Mouse (Mus musculus) forebrain, embryonic 15.5 days (tissue): ENCODE data around the gene Eps8l2. TPM values are rescaled to one million over a fixed set of nuclear protein-coding genes. Genes with fewer than 3 reads are reported as not detected.

Source experiments
- ATAC-seq: fragments of 200-750 bp; cut with Nextera tagmentation; replicated peaks from 2 replicates; pipeline ENCODE4 v1.8.0; 2017; ENCODE audit warnings: mild to moderate bottlenecking, moderate TSS enrichment, moderate library complexity
- H3K27ac ChIP-seq: fragments of 300-500 bp; sonication (generic); replicated peaks from 2 replicates; pipeline ENCODE4 v1.5.1; 2015; ENCODE audit warnings: mild to moderate bottlenecking, inconsistent platforms
- H3K27me3 ChIP-seq: fragments of 300-500 bp; sonication (generic); 2 replicates; pipeline ENCODE4 v1.6.1; 2015; ENCODE audit warnings: inconsistent platforms
- H3K36me3 ChIP-seq: fragments of 300-500 bp; sonication (generic); 2 replicates; pipeline ENCODE4 v1.6.1; 2015; ENCODE audit warnings: mild to moderate bottlenecking, inconsistent platforms
- H3K4me1 ChIP-seq: fragments of 300-500 bp; sonication (generic); 2 replicates; pipeline ENCODE4 v1.6.1; 2015; ENCODE audit warnings: inconsistent platforms
- H3K4me2 ChIP-seq: fragments of 300-500 bp; sonication (generic); replicated peaks from 2 replicates; pipeline ENCODE4 v1.6.1; 2015; ENCODE audit warnings: mild to moderate bottlenecking, inconsistent platforms
- H3K4me3 ChIP-seq: fragments of 300-500 bp; sonication (generic); 2 replicates; pipeline ENCODE4 v1.5.1; 2015; ENCODE audit warnings: mild to moderate bottlenecking, inconsistent platforms
- H3K9ac ChIP-seq: fragments of 300-500 bp; sonication (generic); replicated peaks from 2 replicates; pipeline ENCODE4 v1.6.1; 2015; ENCODE audit warnings: mild to moderate bottlenecking, inconsistent platforms
- H3K9me3 ChIP-seq: fragments of 300-500 bp; sonication (generic); 2 replicates; pipeline ENCODE4 v1.6.1; 2016; ENCODE audit warnings: inconsistent platforms
- WGBS: fragments of 180-500 bp; shearing (Covaris S2); methylation state at CpG from one replicate; pipeline ENCODE4 v1.1.7; 2015; ENCODE audit warnings: mixed read lengths; 5-methylcytosine and 5-hydroxymethylcytosine counted together
- polyA plus RNA-seq: library from polyadenylated mRNA; unstranded; fragments of >200 nt; fragmentation: Nextera tagmentation; extraction: Ambion mirVana; gene quantifications from 2 replicates; pipeline ENCODE4 v1.2.1, GENCODE M21; 2015

Gene Eps8l2
- polyA plus RNA-seq, 1 experiment from 2014 or later = 0.37 TPM

GRCm38 (mm10) chr7:141315076-141315475 lies 23.6 kb upstream of the Eps8l2 start:
- no peaks in the 10 kb centered on the region for H3K4me1 ChIP-seq
- no peaks in the 10 kb centered on the region for H3K27me3 ChIP-seq
- H3K36me3 ChIP-seq = peaks cover 95% of the 10 kb centered on the region
- no peak for ATAC-seq
- no peak overlapping the region for H3K4me3 ChIP-seq
- 94% methylated on average over 8 of the region's 8 CpGs for WGBS
- no peaks in the 10 kb centered on the region for H3K9me3 ChIP-seq
- H3K9ac ChIP-seq = no peak overlapping the region
- no peak overlapping the region for H3K27ac ChIP-seq
- no peak overlapping the region for H3K4me2 ChIP-seq

- H3K9me3 ChIP-seq = no peaks in the 10 kb centered on the region
Observed at GRCm38 (mm10) chr7:141315974-141316373, 22.7 kb upstream of the Eps8l2 start.

GRCm38 (mm10) chr7:141317619-141318132 lies 21.0 kb upstream of the Eps8l2 start:
- Histone ChIP-seq H3K4me3 (no peak overlapping the region), H3K9ac (no peak overlapping the region), H3K4me1 (no peaks in the 10 kb centered on the region), H3K9me3 (no peaks in the 10 kb centered on the region), H3K27ac (no peak overlapping the region), H3K36me3 (peaks cover 96% of the 10 kb centered on the region), H3K4me2 (no peak overlapping the region), H3K27me3 (no peaks in the 10 kb centered on the region)
- ATAC-seq = no peak
- 81% methylated on average over 1 of the region's 1 CpGs for WGBS

More at GRCm38 (mm10) chr7:141315974-141316373, 22.7 kb upstream of the Eps8l2 start:
- Histone ChIP-seq H3K27me3 (no peaks in the 10 kb centered on the region), H3K36me3 (peaks cover 95% of the 10 kb centered on the region), H3K4me3 (no peak overlapping the region), H3K4me2 (no peak overlapping the region), H3K4me1 (no peaks in the 10 kb centered on the region), H3K9ac (no peak overlapping the region), H3K27ac (no peak overlapping the region)
- no peak for ATAC-seq
- 78% methylated on average over 5 of the region's 5 CpGs for WGBS

GRCm38 (mm10) chr7:141319446-141319845 lies 19.2 kb upstream of the Eps8l2 start:
- peaks cover 2% of the 10 kb centered on the region for H3K4me1 ChIP-seq
- H3K9me3 ChIP-seq = no peaks in the 10 kb centered on the region
- no peak overlapping the region for H3K9ac ChIP-seq
- no peak overlapping the region for H3K4me2 ChIP-seq
- no peak overlapping the region for H3K4me3 ChIP-seq
- H3K27ac ChIP-seq = no peak overlapping the region
- H3K36me3 ChIP-seq = peaks cover 86% of the 10 kb centered on the region
- H3K27me3 ChIP-seq = no peaks in the 10 kb centered on the region
- no peak for ATAC-seq
- WGBS = 82% methylated on average over 2 of the region's 2 CpGs

- no peaks in the 10 kb centered on the region for H3K27me3 ChIP-seq
- 67% methylated on average over 1 of the region's 1 CpGs for WGBS
- no peaks in the 10 kb centered on the region for H3K9me3 ChIP-seq
- H3K27ac ChIP-seq = no peak overlapping the region
- no peak for ATAC-seq
- 0 out of 2 replicates have a peak overlapping the region, but pooled peaks have one; percentile 2 for H3K4me2 ChIP-seq
- H3K36me3 ChIP-seq = peaks cover 35% of the 10 kb centered on the region
- H3K9ac ChIP-seq = no peak overlapping the region
- peaks cover 36% of the 10 kb centered on the region for H3K4me1 ChIP-seq
- H3K4me3 ChIP-seq = no peak overlapping the region
Observed at GRCm38 (mm10) chr7:141324686-141325085, 14.0 kb upstream of the Eps8l2 start.

GRCm38 (mm10) chr7:141326546-141327446 lies 11.9 kb upstream of the Eps8l2 start:
- Histone ChIP-seq H3K4me1 (peaks cover 36% of the 10 kb centered on the region), H3K9ac (peak overlapping the region; percentile 82), H3K4me2 (peak overlapping the region; percentile 98), H3K9me3 (no peaks in the 10 kb centered on the region), H3K36me3 (peaks cover 15% of the 10 kb centered on the region), H3K27me3 (no peaks in the 10 kb centered on the region), H3K27ac (peak overlapping the region; percentile 100), H3K4me3 (peak overlapping the region; percentile 52)
- WGBS = 3% methylated on average over 35 of the region's 35 CpGs
- peak; percentile 17 for ATAC-seq

GRCm38 (mm10) chr7:141327469-141328372 lies 11.0 kb upstream of the Eps8l2 start, which contains the start of the genes Deaf1 and Tmem80:
Gene Deaf1 (minus strand): TSS chr7:141327690.
Gene Tmem80 (plus strand): TSS chr7:141327739.
- ATAC-seq = peak; percentile 97
- WGBS = under 1% methylated on average over 101 of the region's 105 CpGs
- H3K9me3 ChIP-seq = no peaks in the 10 kb centered on the region
- peak within 1 kb of the TSS; percentile 52 for H3K4me3 ChIP-seq
- H3K27ac ChIP-seq = peak within 1 kb of the TSS; percentile 100
- peak within 1 kb of the TSS; percentile 98 for H3K4me2 ChIP-seq
- no peaks in the 10 kb centered on the region for H3K27me3 ChIP-seq
- H3K9ac ChIP-seq = peak within 1 kb of the TSS; percentile 82
- peaks cover 36% of the 10 kb centered on the region for H3K4me1 ChIP-seq
- H3K36me3 ChIP-seq = peaks cover 5% of the 10 kb centered on the region

GRCm38 (mm10) chr7:141328373-141328990 lies 10.2 kb upstream of the Eps8l2 start:
- Histone ChIP-seq H3K27me3 (no peaks in the 10 kb centered on the region), H3K9me3 (no peaks in the 10 kb centered on the region), H3K27ac (peak overlapping the region; percentile 100), H3K9ac (peak overlapping the region; percentile 82), H3K4me1 (peaks cover 36% of the 10 kb centered on the region), H3K4me2 (peak overlapping the region; percentile 98), H3K36me3 (peaks cover 5% of the 10 kb centered on the region; the same call in 1 of the 2 replicates), H3K4me3 (peak overlapping the region; percentile 52)
- 16% methylated on average over 24 of the region's 24 CpGs for WGBS
- ATAC-seq = peak; percentile 21

GRCm38 (mm10) chr7:141330706-141331105 lies 8.0 kb upstream of the Eps8l2 start:
- no peak for ATAC-seq
- no peak overlapping the region for H3K4me2 ChIP-seq
- peaks cover 15% of the 10 kb centered on the region; the same call in 1 of the 2 replicates for H3K36me3 ChIP-seq
- H3K27ac ChIP-seq = no peak overlapping the region
- H3K4me1 ChIP-seq = peaks cover 23% of the 10 kb centered on the region
- H3K9me3 ChIP-seq = no peaks in the 10 kb centered on the region
- no peak overlapping the region for H3K9ac ChIP-seq
- H3K4me3 ChIP-seq = no peak overlapping the region
- H3K27me3 ChIP-seq = no peaks in the 10 kb centered on the region

- no peak overlapping the region for H3K4me2 ChIP-seq
- no peak overlapping the region for H3K4me3 ChIP-seq
- no peak overlapping the region for H3K27ac ChIP-seq
- H3K27me3 ChIP-seq = no peaks in the 10 kb centered on the region
- H3K4me1 ChIP-seq = peaks cover 10% of the 10 kb centered on the region
- H3K9me3 ChIP-seq = no peaks in the 10 kb centered on the region
- H3K36me3 ChIP-seq = peaks cover 15% of the 10 kb centered on the region; the same call in 1 of the 2 replicates
- WGBS = 91% methylated on average over 6 of the region's 6 CpGs
- no peak overlapping the region for H3K9ac ChIP-seq
- no peak for ATAC-seq
Observed at GRCm38 (mm10) chr7:141331990-141332389, 6.7 kb upstream of the Eps8l2 start.

- H3K27ac ChIP-seq = no peak overlapping the region
- H3K4me3 ChIP-seq = no peak overlapping the region
- H3K4me1 ChIP-seq = no peaks in the 10 kb centered on the region
- no peaks in the 10 kb centered on the region for H3K9me3 ChIP-seq
- H3K27me3 ChIP-seq = no peaks in the 10 kb centered on the region
- no peak overlapping the region for H3K4me2 ChIP-seq
- H3K36me3 ChIP-seq = peaks cover 18% of the 10 kb centered on the region
- 72% methylated on average over 2 of the region's 2 CpGs for WGBS
- ATAC-seq = no peak
- no peak overlapping the region for H3K9ac ChIP-seq
Observed at GRCm38 (mm10) chr7:141335044-141335579, 3.6 kb upstream of the Eps8l2 start.
